Mouse (Mus musculus): ENCODE measurements around the gene Fam234b. TPM values are rescaled to one million over a fixed set of nuclear protein-coding genes. Genes with fewer than 3 reads are reported as not detected.

Gene Fam234b
- polyA plus RNA-seq, 1 experiment from 2014 or later, result 47.6 TPM

DNA sequence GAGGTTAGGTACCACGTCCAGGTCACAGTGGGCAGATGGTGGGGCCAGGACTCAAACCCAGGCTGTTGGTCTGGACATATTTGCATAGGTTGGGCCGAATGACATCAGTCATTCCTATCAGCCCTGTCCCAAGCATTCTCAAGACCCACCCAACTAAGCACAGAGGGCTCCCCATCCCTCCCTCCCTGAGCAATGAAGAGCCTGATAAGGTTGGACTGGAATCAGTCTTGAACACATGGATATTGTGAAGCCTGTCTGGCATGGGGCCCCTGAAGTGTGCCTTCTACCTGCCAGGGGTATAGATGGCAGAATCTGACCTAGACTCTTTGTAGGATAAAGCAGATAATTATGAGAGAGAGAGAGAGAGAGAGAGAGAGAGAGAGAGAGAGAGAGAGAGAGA, 32.1 kb upstream of the Fam234b start:
- ATAC-seq (ENCODE audit: low FRiP score), result no peak
- Histone ChIP-seq H3K27ac (no peak overlapping the region), H3K4me2 (replicated peaks) (no peak overlapping the region), H3K4me1 (peaks cover 8% of the 10 kb centered on the region), H3K9me3 (replicated peaks) (no peaks in the 10 kb centered on the region), H3K9ac (no peak overlapping the region), H3K4me3 (no peak overlapping the region), H3K27me3 (peaks cover 5% of the 10 kb centered on the region; the same call in 1 of the 2 replicates), H3K36me3 (no peaks in the 10 kb centered on the region)
- WGBS, result 85% methylated on average over 2 of the region's 2 CpGs

DNA sequence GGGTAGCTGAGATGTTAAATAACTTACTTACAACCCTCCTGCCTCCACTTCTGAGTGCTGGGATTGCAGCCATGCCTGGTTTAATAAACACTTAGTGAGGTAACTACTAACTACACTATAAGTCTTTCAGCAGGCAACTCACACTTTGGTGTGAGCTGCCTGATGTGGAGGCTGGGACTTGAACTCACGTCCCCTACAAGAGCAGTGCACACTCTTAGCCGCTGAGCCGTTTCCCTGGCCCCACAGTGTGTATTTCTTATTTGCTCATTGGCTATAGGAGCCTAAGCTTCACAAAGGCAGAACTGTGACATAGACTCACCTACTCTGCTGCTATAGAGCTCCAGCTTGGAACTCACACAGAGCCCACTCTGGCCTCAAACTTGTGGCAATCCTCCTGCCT, 31.5 kb upstream of the Fam234b start:
- no peaks in the 10 kb centered on the region for H3K9me3 ChIP-seq (replicated peaks)
- 97% methylated on average over 3 of the region's 3 CpGs for WGBS
- ATAC-seq (ENCODE audit: low FRiP score), result no peak
- peaks cover 8% of the 10 kb centered on the region for H3K4me1 ChIP-seq
- no peak overlapping the region for H3K27ac ChIP-seq
- H3K9ac ChIP-seq, result no peak overlapping the region
- H3K36me3 ChIP-seq, result no peaks in the 10 kb centered on the region
- no peak overlapping the region for H3K4me2 ChIP-seq (replicated peaks)
- no peak overlapping the region for H3K4me3 ChIP-seq
- H3K27me3 ChIP-seq, result peaks cover 5% of the 10 kb centered on the region; the same call in 1 of the 2 replicates

GRCm38 (mm10) chr6:135166712-135167111, 31.1 kb upstream of the Fam234b start:
- Histone ChIP-seq H3K9me3 (replicated peaks) (no peaks in the 10 kb centered on the region), H3K27ac (no peak overlapping the region), H3K4me2 (replicated peaks) (no peak overlapping the region), H3K9ac (no peak overlapping the region), H3K27me3 (peaks cover 5% of the 10 kb centered on the region; the same call in 1 of the 2 replicates), H3K4me3 (no peak overlapping the region), H3K36me3 (no peaks in the 10 kb centered on the region), H3K4me1 (peaks cover 8% of the 10 kb centered on the region)
- no peak for ATAC-seq (ENCODE audit: low FRiP score)
- 65% methylated on average over 5 of the region's 5 CpGs for whole genome bisulfite sequencing

DNA sequence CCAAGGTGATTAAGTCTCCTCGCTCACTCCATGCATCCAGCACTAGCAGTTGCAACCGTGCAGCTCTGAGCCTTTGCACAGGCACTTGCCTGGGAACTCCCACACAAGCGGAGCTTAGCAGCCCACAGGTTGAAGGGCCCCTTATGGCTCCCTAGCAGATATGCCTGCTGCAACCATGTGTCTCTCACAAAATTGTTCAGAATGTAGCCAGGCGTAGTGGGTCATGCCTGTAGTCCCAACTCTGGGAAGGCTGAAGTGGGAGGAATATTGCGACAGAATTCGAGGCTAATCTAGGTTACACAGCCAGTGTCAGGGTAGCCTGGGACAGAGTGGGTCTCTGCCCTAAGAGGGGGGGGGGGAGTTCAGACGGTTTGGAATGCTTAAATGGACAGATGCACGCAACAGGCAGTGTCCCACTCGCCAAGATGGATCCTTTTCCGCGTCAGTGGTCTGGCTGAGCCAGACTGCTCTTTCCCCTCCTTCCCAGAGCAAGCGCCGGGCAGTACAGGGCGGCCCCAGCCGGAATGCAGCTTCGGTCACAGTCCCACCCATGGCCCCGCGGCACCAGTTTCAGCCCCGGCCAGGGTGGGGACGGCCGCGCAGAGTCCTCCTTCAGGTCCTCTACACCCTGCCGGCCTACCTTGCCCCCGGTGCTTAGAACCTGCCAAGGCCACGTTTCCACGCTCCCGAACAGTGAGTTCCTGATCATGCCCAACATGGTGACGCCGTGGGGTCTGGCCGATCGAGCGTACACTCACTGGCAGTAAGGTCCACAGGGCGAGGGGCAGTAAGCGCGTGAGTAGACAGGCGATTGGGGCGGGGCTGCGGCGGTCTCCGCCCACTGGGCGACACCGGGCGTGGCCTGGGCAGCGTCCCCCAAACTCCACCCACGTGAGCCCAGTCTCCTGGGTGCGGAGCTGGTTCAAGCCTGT, 30.1 kb upstream of the Fam234b start:
- Histone ChIP-seq H3K4me2 (replicated peaks) (peak overlapping the region; percentile 89), H3K4me1 (peaks cover 8% of the 10 kb centered on the region), H3K9ac (peak overlapping the region; percentile 67), H3K27ac (no peak overlapping the region), H3K36me3 (no peaks in the 10 kb centered on the region), H3K27me3 (peaks cover 5% of the 10 kb centered on the region; the same call in 1 of the 2 replicates), H3K9me3 (replicated peaks) (no peaks in the 10 kb centered on the region), H3K4me3 (peak overlapping the region; percentile 46)
- WGBS, result 4% methylated on average over 46 of the region's 46 CpGs
- peak; percentile 89 for ATAC-seq (ENCODE audit: low FRiP score)

DNA sequence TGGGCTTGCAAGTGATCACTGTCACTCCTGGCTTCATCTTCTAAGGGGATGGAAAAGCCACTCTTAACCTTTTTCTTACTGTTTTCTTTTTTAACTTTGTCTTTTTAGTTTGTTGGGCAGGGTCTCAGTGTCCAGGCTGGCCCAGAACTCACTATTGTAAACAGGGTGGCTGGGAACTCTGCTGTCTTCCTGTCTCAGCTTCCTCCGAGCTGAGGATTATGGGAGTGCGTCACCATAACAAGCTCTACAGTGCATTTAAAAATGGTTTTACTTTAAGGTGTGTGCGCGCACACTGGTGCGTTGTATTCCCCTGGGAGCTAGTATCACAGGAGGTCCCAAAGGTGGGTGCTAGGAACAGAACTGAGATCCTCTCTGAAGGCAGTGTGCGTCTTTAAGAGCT, 29.3 kb upstream of the Fam234b start:
- 0 out of 2 replicates have a peak, but pooled peaks cover 3% of the 10 kb centered on the region for H3K9me3 ChIP-seq (replicated peaks)
- H3K4me3 ChIP-seq, result peak overlapping the region; percentile 46
- peak overlapping the region; percentile 89 for H3K4me2 ChIP-seq (replicated peaks)
- WGBS, result 80% methylated on average over 6 of the region's 6 CpGs
- no peak for ATAC-seq (ENCODE audit: low FRiP score)
- no peaks in the 10 kb centered on the region for H3K36me3 ChIP-seq
- H3K9ac ChIP-seq, result peak overlapping the region; percentile 67
- H3K27ac ChIP-seq, result no peak overlapping the region
- peaks cover 5% of the 10 kb centered on the region; the same call in 1 of the 2 replicates for H3K27me3 ChIP-seq
- H3K4me1 ChIP-seq, result peaks cover 8% of the 10 kb centered on the region

DNA sequence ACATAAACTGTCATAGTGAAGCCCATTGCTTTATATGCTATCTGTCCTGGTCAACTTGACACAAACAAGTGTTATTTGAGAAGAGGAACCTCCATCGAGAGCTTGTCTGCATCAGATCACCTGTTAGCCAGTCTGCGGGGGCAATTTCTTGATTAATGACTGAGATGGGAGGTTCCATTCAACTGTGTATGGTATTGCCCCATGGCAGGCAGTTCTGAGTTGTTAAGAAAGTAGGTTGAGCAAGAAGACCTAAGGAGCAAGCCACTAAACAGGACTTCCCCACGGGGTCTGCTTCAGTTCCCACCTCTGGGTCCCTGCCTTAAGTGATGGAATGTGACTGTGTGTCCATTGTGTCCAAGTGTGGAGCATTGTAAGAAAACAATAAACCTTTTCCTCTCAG, 28.5 kb upstream of the Fam234b start:
- H3K9ac ChIP-seq, result no peak overlapping the region
- no peak overlapping the region for H3K4me3 ChIP-seq
- no peak overlapping the region for H3K4me2 ChIP-seq (replicated peaks)
- WGBS, result 91% methylated on average over 3 of the region's 3 CpGs
- peaks cover 5% of the 10 kb centered on the region; the same call in 1 of the 2 replicates for H3K27me3 ChIP-seq
- no peak for ATAC-seq (ENCODE audit: low FRiP score)
- H3K27ac ChIP-seq, result no peak overlapping the region
- H3K9me3 ChIP-seq (replicated peaks), result 0 out of 2 replicates have a peak, but pooled peaks cover 5% of the 10 kb centered on the region
- peaks cover 8% of the 10 kb centered on the region for H3K4me1 ChIP-seq
- H3K36me3 ChIP-seq, result no peaks in the 10 kb centered on the region

GRCm38 (mm10) chr6:135171736-135172135, 26.0 kb upstream of the Fam234b start:
- H3K9me3 ChIP-seq (replicated peaks), result 0 out of 2 replicates have a peak, but pooled peaks cover 5% of the 10 kb centered on the region
- H3K27ac ChIP-seq, result no peak overlapping the region
- H3K4me1 ChIP-seq, result peaks cover 8% of the 10 kb centered on the region
- H3K4me2 ChIP-seq (replicated peaks), result no peak overlapping the region
- no peak for ATAC-seq (ENCODE audit: low FRiP score)
- H3K9ac ChIP-seq, result no peak overlapping the region
- H3K36me3 ChIP-seq, result no peaks in the 10 kb centered on the region
- 68% methylated on average over 14 of the region's 14 CpGs for WGBS
- H3K4me3 ChIP-seq, result no peak overlapping the region
- peaks cover 5% of the 10 kb centered on the region; the same call in 1 of the 2 replicates for H3K27me3 ChIP-seq

- ATAC-seq (ENCODE audit: low FRiP score), result no peak
- Histone ChIP-seq H3K9me3 (replicated peaks) (0 out of 2 replicates have a peak, but pooled peaks cover 5% of the 10 kb centered on the region), H3K27me3 (no peaks in the 10 kb centered on the region), H3K36me3 (no peaks in the 10 kb centered on the region), H3K4me1 (no peaks in the 10 kb centered on the region), H3K27ac (no peak overlapping the region), H3K4me3 (no peak overlapping the region), H3K4me2 (replicated peaks) (no peak overlapping the region), H3K9ac (no peak overlapping the region)
- WGBS, result 94% methylated on average over 1 of the region's 1 CpGs
Measured at GRCm38 (mm10) chr6:135175014-135175413, 22.8 kb upstream of the Fam234b start.

- 0 out of 2 replicates have a peak, but pooled peaks cover 5% of the 10 kb centered on the region for H3K9me3 ChIP-seq (replicated peaks)
- no peak overlapping the region for H3K4me2 ChIP-seq (replicated peaks)
- H3K9ac ChIP-seq, result no peak overlapping the region
- no peaks in the 10 kb centered on the region for H3K36me3 ChIP-seq
- H3K27ac ChIP-seq, result no peak overlapping the region
- no peaks in the 10 kb centered on the region for H3K4me1 ChIP-seq
- no peak overlapping the region for H3K4me3 ChIP-seq
- no peak for ATAC-seq (ENCODE audit: low FRiP score)
- H3K27me3 ChIP-seq, result no peaks in the 10 kb centered on the region
Measured at GRCm38 (mm10) chr6:135177271-135177670, 20.5 kb upstream of the Fam234b start.

- Histone ChIP-seq H3K9ac (no peak overlapping the region), H3K4me2 (replicated peaks) (no peak overlapping the region), H3K27ac (no peak overlapping the region), H3K9me3 (replicated peaks) (0 out of 2 replicates have a peak, but pooled peaks cover under 1% of the 10 kb centered on the region), H3K27me3 (no peaks in the 10 kb centered on the region), H3K36me3 (no peaks in the 10 kb centered on the region), H3K4me1 (no peaks in the 10 kb centered on the region), H3K4me3 (no peak overlapping the region)
- WGBS, result 52% methylated on average over 3 of the region's 3 CpGs
- ATAC-seq (ENCODE audit: low FRiP score), result no peak
Measured at GRCm38 (mm10) chr6:135178599-135178998, 19.2 kb upstream of the Fam234b start.

DNA sequence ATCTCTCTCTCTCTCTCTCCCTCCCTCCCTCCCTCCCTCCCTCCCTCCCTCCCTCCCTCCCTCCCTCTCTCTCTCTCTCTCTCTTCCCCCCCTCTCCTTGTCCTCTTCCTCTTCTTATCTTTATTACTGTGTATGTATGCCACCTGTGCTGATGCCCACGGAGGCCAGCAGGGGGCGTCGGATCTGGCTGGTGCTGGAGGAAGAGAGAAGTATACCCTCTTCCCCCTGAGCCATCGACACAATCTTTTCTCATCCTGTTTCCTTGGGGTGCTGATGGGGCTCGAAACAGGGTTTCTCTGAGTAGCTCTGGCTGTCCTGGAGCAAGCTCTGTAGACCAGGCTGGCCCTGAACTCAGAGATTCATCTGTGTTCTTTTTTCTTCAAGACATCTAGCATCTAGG, 14.9 kb upstream of the Fam234b start:
- H3K27ac ChIP-seq, result no peak overlapping the region
- peaks cover 7% of the 10 kb centered on the region; the same call in 1 of the 2 replicates for H3K4me1 ChIP-seq
- H3K9ac ChIP-seq, result no peak overlapping the region
- H3K4me3 ChIP-seq, result no peak overlapping the region
- no peak overlapping the region for H3K4me2 ChIP-seq (replicated peaks)
- H3K27me3 ChIP-seq, result no peaks in the 10 kb centered on the region
- no peaks in the 10 kb centered on the region for H3K36me3 ChIP-seq
- ATAC-seq (ENCODE audit: low FRiP score), result no peak
- 50% methylated on average over 5 of the region's 5 CpGs for WGBS
- no peaks in the 10 kb centered on the region for H3K9me3 ChIP-seq (replicated peaks)

DNA sequence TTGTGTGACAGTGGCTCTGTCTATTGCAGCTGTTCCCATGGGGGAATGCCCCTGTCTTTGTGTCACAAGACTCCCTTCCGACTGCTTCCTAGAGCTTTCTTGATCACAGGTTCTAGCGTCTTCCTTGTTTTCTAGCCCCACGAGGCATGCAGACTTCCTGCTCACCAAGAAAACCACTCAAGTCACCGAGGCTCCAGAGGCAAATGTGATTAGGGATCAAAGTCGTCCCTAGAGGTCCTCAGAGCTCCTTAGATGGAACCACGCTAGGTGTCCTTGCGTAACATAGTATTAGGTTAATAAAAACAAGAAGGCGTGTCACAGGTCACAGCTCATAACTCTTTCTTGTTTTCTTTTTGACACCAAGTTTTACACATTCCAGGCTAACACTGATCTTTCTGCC, 13.8 kb upstream of the Fam234b start:
- H3K36me3 ChIP-seq, result no peaks in the 10 kb centered on the region
- H3K9ac ChIP-seq, result no peak overlapping the region
- no peak for ATAC-seq (ENCODE audit: low FRiP score)
- no peak overlapping the region for H3K4me3 ChIP-seq
- H3K9me3 ChIP-seq (replicated peaks), result no peaks in the 10 kb centered on the region
- no peak overlapping the region for H3K27ac ChIP-seq
- no peak overlapping the region for H3K4me2 ChIP-seq (replicated peaks)
- 48% methylated on average over 8 of the region's 8 CpGs for WGBS
- H3K4me1 ChIP-seq, result peaks cover 7% of the 10 kb centered on the region; the same call in 1 of the 2 replicates
- no peaks in the 10 kb centered on the region for H3K27me3 ChIP-seq

Measured in hindbrain, embryonic 12.5 days (tissue).